Mouse (Mus musculus) cerebellum, postnatal 4 days (tissue): ENCODE results near the gene Mtln.

Source experiments
- DNase-seq, 2 experiments: peaks; one replicate each; pipeline ENCODE4 v3.0.0; 2022; ENCODE audit warnings: low spot score in 2 of 2, mixed read lengths in 1 of 2

Mtln gene

DNA sequence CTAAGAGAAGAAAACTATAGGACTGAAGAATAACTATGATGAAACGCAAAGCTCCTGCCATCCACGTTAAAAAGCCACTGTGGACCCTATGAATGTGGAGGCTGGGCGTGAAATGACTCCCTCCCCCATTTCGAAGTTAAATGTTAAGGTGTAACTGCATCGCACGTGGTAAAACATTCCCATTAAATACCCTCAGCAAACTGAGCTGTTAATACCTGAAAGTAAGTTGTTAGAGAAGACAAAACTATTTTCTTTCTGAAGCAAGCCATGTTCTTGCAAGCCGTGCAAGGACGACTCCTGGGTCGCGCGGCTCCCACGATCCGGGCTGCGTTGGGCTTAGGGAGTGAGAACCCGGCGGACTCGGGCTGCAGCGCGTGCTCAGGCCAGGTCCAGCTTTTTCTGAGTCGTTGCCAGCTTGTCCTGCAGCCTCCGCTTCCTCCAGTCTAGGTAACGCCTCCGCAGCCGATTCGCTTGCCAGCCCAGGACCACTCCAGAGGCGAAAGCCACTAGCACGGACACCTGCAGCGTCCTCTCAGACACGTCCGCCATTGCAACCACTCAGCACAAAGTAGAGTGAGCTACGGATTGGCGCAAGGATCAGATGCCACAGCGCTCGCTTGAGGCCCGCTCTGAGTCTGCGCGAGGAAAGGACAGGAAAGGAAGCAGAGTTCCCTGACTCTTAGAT is at the start of gene Mtln:
Gene Mtln (minus strand): TSS at position 570 of the 685 bp plus-strand sequence.
- peak; percentile 63 to 81 for DNase-seq

DNA sequence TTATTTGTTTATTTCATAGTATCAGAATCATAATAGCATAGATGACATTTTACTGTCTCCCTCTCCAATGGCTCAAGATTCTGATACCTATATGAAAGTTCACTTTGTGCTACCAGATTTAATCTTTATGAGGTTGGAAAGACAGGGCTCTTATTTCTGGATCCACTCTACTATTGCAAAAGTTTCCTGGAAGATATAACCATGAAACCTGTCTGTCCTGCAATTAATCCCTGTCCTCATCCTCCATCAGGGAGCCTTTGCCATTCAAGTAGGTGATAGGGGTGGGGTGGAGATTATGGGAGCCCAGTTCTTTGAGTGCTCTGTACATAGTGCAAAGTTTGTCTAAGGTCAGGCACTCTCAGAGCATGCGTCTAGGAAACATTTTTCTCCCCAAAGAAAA is 49.1 kb upstream of the Mtln start:
- DNase-seq = no peak

DNA sequence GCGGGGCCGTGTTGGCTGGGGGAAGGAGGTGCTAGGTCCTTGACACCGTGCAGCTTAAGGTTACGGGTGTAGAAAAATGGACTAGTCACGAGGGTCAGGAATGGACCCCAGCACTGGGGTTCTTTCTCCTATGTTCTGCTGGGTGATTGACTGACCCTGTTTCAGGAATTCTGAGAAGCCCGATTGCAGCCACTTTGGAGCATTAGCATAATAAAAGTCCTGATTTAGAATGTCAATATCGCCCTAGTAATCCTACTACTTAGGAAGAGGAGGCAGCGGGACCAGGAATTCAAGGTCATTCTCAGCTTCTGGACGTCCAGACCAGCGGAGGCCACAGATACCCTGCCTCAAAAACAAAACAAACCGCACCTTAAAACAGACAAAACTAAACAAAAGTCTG is 47.1 kb upstream of the Mtln start:
- no peak for DNase-seq

DNA sequence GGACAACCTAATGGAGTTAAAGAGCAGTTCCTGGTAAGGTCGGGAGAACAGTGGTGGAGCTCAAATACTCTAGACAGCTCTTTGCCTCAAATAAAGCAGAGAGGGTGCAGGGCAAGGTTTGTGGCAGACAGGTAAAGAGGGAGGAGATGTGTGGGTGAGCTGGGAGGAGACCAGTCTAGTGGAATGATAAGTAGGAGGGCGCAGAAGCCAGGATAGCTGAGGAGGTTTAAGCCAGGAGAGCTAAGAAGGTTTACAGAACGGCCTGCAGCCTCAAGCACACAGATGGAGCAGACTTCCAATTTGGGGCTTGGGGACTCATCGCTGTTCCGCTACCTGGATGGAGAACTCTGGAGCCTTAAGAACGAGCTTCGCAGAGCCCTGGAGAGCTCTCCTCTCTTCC is 46.3 kb upstream of the Mtln start, which contains the start of gene Acoxl:
Gene Acoxl (plus strand): TSS at position 301 of the 400 bp plus-strand sequence.
- no peak for DNase-seq

DNA sequence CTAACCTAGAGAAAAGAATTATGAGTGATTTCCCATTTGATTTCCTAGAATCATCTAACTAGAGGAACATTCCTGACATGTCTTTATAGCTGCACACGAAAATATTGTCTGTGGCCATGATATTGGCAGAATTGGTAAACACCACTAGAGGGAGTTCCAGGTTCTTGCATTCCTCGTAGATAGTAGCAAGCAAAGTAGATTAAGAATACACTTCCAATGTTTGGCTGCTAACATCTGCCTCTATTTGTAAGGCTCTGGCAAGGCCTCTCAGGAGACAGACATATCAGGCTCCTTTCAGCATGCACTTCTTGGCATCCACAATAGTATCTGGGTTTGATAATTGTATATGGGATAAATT is 40.5 kb upstream of the Mtln start:
- DNase-seq = no peak

DNA sequence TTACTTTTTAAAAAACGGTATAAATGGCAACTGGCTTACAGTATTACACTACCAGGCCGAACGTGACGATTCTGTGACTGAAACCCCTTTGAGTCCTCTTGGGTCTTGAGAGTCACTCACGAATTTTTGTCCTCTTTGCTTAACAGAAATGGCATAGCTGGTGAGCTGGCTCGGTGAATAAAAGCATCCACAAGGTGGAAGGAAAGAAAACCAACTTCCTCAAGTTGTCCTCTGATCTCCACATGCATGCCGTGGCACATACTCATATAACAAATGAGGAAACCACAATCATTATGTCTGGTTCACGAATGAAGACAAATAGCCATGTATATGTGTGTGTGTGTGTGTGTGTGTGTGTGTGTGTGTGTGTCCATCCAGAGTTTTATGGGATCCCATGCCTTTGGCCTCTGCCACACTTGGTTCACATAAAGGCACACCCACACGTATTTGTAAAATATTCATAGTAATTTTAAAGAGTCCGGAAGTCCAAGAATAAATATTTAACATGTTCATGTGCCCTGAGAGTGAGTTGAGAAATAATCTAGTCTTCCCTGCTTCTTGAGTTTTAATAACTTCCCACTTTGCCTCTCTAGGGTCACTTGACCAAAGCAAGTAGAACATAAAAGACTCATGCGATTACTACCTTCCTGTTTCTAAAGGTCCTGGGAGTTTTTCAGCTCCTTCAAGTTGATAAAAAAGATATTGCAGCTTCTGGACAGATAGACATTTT is 40.0 kb upstream of the Mtln start:
- DNase-seq = no peak

DNA sequence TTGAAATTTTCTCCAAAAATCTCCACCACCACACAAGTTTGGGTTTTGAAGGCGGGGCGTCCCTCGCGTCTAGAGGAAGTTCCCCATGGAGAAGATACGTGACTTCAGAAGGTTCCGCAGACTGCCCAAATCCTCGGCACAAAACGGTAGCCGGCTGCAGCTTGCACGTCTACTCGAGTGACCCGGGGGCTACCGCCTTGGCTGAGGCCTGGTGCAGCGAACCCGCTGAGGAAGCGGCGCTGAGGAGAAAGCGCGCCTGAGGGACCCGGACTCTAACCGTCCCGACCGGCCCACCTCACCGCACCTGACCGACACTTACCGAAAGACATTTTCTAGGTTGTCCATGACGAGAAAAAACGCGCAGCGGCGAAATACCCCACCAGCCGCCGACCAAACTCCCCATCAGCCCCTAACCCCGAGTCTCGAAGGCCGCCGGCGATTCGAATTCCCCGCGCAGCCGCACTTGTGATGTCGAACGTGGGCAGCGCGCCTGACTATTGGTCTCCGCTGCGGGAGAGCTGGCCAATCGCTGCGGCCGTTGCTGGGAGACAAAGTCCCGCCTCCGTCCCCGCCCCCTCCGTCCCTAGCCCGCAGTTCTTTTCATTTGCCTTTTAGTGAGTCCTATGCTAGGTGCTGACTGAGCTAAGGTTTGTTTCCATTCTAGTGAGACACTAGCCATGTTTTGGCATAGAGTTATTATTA is 39.3 kb upstream of the Mtln start, which contains the start of gene Bub1:
Gene Bub1 (minus strand): TSS at position 465 of the 702 bp plus-strand sequence.
- peak; percentile 89 to 96 for DNase-seq

DNA sequence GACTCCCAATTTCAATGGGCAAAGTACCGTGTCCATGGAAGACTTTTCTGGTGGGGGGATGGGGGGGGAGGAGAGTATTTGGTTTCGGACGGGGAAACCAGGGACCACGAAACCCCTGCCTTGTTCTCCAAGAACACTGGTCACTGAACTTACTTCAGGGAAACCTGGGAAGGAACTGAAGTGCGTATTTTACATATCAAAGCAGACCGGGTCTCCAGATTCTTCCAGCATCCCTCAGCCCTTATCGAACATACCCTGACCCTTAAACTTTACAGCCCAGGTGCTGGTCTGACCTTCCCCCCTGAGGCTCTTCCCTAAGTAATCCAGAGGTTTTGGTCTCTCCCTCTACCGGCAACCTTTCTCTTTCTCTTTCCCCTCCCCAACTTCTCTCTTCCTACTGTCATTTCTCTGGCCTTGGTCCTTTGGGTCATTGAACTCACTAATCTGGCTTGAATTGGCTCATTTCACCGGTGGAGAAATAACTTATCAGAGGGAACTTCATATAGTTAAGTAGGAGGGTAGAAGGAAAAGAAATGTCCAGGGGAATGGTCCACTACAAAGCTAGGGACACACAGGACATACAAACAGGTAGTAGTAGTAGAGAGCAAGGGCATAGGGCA is 2.5 kb downstream of the Mtln start:
- no peak for DNase-seq

DNA sequence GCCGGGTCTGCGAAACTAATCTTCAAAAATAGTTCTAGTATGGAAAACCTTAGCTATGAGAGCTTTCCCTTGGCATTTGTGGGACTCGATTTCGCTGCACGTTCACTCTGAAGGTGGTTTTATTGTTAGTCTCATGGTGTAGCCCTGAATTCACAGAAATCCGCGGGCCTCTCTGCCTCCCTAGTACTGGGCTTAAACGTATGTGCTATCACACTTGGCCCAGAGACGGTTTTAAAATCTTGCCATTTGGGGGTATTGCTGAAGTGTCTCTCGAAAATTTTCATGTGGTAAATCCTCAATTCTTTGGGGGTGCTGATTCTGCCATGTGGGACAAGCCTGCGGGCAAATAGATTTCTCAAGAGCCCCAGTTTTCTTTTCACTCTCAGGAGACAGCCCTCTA is 3.1 kb downstream of the Mtln start:
- no peak for DNase-seq

DNA sequence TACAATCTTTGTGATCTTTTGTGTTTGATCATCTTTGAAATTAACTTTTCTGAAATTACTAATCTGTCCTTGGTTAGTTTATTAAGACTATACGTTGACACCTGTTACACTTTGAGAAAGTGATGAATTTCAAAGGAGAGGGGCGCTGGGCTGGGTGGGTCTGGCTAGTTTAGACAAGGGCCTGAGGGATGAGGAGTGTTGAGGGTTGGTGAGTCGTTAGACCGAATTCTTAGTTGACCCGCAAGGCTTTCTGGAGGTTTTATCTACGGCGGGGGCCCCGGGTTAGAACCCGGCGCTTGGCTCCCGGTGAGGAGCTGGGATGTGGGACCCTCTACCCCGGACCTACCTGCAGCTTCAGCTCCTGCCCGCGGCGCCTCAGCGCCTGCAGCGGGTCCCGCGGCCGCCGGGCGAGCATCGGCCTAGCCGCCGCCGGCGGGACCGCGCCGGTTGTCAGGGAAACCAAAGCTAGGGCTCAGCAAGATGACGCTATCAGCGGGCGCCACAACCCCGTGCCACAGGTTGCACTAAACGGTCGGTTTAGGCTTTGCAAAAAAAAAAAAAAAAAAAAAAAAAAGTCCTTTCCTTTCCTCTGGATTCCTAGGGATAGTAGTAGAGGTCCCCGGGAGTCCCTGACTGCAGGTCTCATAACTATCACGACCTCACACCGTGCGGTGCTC is 3.7 kb downstream of the Mtln start, which contains the start of gene Nphp1:
Gene Nphp1 (minus strand): TSS at position 458 of the 677 bp plus-strand sequence.
- peak; percentile 75 to 81 for DNase-seq

DNA sequence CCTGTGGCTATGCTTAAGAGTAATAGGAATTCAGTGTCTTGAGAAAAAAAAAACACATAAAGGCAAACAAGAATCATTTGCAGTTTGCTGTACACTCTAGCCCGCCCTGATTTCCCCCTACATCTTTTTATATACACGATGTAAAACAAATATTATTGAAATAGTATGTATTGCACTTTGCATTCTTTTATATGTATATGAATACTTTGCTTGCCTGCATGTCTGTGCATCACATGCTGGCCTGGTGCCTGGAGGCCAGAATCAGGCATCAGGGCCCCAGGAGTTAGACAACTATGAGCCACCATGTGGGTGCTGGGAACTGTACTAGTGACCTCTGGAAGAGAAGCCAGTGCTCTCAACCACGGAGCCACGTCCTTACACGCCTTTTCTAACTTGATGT is 5.1 kb downstream of the Mtln start:
- DNase-seq = no peak

DNA sequence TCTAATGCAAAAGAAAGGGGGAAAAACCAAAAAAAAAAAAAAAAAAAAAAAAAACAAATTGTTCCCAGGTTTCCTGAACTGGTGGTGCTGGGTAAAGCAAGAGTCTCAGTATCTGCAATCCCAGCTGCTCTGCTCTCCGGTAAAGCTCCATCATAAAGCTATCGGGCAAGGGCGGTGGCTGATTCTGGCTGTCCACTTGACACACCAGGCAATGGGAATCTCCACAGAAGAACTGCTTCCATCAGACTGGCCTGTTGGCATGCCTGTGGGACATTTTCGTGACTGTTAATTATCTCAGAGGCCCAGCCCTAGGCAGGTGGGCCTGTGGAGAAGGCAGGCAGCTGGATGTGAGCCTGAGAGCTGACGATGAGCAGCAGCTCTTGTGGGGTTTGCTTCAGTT is 13.8 kb downstream of the Mtln start:
- DNase-seq = no peak

DNA sequence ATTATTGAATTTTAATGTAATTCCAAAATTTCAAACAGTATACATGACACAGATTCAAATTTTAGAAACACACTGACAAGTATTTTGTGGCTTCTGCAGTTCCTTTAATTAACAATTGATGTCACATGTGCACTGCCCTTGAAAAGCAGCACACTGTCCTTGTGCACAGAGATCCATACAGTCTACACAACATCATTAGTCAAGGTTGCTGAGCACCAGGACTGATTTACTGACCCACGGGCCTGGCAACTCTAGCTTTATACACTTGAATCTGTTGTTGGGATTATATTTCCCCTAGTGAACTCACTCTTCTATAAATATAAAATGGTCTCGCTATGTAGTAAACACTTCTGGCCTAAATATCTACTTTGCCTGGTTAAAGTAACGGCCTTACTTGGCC is 17.3 kb downstream of the Mtln start:
- DNase-seq = no peak

DNA sequence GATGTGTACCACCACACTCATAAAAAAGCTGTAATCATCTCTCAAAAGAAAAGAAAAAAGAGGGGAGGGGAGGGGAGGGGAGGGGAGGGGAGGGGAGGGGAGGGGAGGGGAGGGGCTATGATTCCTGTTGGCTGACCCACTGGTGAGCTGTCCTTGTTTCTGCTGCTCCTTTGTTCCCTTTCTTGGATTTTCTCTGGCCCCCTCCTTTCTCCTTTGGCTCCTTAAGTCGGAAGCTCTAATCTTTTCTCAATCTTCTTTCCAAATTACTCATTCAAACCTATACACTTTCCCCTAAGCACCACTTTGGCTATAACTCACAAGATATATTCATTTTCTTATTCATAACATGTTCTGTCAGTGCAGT is 17.7 kb downstream of the Mtln start:
- no peak for DNase-seq

DNA sequence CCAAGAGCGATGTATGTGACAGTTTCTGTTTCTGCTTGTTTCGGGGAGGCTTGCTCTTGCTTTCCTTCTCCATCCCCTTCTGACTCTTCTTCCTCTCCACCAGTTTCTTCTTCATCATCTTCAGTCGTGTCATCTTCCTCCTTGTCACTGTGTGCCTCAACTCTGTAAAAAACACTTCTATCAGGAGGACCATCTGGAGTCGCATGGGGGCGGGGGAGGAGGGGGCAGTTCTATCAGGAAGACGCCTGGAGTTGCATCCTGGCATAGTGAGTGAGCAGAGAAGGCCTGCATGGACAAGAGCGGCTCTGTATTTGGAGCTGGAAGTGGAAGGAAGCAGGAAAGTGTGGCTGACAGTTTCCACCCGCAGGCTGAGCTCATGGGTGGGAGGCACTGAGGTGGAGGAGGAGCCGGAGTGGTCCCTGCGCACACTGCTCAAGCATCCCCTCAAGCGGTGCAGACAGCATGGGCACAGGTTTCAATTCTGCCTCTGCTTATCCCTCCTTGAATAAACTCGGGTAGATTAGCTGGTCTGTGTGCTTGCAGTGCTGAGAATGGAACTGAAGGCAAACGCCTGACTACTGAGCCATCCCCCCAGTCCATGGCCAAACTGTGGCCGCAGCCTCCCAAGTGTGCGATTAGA is 18.2 kb downstream of the Mtln start:
- no peak for DNase-seq

DNA sequence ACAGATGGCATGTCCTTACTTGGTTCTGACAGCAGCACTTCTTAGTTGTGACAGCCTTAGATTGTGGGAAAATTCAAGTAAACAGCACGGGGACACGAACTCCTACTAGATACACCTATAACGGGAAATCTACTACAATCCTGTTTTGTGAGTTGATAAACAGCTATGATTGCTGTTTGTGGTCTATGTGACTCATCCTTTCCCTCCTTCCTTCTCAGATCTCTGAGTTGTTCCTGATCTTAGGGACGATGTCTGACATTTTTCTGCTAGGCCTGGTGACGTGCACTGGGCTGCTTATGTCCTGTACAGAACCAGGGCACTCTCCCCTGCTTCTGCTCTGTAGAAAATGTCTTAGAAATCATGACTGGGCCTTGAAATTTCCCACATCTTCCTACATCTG is 30.7 kb downstream of the Mtln start:
- no peak for DNase-seq

DNA sequence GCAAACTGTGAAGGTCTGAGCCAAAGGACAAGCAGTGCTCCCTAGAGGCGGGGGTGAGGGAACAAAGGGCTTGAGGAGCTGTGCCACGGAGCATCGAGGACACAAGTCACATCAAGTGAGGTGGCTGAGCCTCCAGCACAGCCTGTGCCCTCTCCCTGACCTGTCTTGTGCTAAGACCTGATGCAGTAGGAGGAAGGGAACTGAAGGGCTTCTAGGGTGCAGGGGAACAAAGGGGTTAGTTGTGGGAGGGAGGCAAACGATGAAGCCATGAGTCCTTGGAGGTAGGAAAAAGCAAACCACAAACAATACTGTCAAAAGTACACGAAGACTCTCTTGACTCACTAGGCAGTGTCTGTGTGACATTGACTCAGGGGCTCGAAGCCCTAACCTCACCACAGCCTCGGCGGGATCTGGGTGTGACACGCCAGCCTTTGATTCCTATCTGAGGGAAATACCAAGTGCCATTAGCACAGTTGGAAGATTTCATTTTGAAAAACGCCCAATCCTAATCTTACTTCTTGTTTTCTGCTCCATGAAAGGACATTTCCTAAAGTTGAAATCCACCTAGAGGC is 31.8 kb downstream of the Mtln start:
- no peak for DNase-seq

DNA sequence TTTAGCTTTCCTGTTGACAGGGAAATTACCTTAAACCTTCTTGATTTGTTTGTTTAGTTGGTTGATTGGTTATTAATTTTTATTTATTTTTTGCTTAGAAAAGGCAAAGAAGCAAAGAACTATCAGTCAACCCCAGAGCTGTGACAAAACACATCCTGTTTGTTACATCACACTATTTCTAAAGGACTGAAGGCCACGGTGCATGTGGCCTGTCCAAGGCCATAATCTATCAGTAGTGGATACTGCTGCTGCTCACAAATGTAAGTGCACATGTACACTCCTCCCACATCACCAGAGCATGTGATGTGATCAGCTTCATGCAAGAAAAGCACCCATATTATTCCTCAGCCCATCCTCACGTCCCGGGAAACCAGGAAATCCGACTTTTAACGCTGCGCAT is 32.3 kb downstream of the Mtln start:
- DNase-seq = no peak

DNA sequence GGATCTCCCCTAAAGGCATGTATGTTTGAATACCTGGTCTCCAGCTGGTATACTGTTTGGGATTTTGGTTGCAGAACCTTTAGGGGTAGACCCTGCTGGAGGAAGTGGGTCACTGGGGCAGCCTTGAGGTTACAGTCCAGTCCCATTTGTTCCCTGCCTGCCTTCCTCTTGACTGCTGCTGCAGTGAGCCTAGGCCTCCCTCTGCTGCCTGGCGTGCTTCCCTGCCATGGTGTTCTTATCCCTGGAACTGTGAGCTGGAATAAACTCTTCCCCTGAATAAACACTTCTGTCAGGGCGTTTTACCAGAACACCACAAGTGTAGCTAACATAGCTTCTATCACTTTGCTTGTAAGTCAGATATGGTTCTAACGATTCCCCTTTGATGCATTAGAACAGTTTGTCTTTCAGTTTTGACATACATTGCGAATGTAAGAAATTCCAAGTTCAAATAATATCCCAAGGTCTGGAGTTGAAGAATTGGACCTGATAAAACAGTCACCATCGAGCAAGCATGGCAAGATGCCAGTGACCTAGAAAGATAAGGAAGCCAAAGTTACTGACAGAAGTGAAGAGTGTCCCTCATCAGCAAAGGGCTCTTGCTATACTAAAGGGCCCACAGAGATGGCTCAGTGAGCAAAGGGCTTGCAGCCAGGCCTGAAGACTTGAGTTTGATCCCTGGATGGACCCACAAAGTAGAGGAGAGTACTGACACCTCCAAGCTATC is 33.0 kb downstream of the Mtln start:
- DNase-seq = no peak

DNA sequence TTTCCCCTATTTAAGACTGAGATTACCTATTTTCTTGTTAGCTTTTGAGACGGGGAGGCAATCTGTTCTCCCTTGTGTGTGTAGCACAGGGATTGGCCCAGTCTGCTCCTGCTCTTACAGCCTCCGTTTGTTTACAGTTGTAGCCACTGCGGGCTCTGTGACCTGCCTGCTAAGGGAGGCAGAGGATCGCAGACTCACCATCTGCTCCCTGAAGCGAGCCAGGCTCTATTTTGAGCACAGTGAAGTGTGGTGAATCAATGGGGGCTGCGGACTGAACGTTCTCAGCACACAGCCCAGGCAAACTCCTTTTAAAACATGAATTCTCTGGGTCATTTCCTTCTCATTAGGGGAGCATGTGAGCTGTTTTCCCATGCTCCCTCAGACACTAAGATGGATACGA is 35.1 kb downstream of the Mtln start:
- DNase-seq = peak in 1 of 2 experiments; percentile 42
